Mouse (Mus musculus) spleen, postnatal 4 days (tissue): ENCODE results near the gene Sowahd.

Experiments used
- DNase-seq, 2 experiments: peaks; one replicate each; pipeline ENCODE4 v3.0.0; 2022; ENCODE audit warnings: low spot score in 2 of 2

The Sowahd gene

DNA sequence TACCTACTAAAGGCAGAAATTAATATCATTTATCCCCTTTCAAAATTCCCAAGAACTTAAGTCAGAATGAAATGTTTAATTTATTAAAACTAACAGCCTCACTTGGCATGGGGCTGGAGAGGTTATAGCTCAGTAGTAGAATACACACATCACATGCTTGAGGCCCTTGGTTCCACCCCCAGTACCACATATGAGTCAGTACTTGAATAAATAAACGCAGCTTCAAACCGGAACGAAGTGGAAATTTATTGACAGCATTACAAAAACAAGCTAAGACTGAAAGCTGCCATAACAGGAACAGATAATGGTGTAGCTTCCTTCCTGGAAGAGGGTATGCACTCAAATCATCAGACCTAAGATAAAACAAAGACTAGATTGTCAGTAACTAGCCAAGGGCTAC lies 42.8 kb downstream of the Sowahd start:
- no peak for DNase-seq

DNA sequence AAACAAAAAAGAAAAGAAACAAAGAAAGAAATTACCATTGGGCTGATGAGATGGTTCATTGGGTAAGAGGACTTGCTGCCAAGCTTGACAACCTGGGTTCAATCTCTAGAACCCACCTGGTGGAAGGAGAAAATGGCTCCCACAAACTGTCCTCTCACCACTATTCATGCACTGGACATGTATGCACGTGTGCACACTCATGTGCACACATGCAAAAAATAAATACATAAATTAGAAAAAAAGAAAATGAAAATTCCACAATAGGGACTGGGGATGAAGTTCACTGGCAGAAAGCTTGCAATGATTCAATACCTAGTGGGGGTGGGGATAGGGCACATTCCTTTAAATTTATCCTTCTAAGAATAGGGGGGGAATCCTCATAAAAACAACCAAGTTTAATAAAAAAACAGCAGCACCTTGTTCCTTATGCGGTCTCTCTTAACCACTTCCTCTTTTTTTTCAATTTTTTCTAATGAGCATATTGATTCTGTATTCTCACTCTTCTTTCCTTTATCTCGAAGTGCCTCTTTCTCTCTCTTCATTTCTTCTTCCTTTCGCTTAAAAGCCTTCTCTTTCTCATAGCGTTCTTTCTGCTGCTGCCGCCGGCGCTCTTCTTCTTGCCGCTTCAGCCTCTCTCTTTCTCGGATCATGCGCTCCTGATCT lies 46.6 kb downstream of the Sowahd start:
- DNase-seq: no peak

DNA sequence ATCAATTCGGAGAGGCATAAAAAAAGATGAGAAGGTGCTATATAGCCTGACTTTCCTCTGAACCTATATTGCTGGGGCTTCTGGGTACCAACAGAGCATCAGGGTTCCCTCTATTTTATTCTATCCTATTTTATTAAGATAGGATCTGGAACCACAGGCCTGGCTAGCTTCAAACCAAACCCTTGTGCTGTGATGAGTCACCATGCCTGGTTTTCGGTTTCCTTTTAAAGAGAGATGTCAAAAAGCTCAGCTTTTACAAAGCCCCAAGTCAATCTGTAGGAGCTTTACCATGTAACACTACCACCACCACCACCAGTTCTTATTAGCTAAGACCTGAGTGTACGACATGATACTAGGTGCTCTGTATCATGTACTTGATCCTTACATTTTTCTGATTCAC lies 50.0 kb downstream of the Sowahd start:
- no peak for DNase-seq
